Mouse (Mus musculus): ENCODE measurements at regions not wholly inside any gene's neighbourhood (a gene's known extent, or its start where the extent isn't known, plus 50 kb on each side); places are given as distances from the start of the nearest gene placed in this dataset.

GRCm38 (mm10) chr9:91961666-91962065 lies 231.1 kb upstream of the Plscr5 start:
- Histone ChIP-seq H3K36me3 (ENCODE audit: control insufficient read depth, insufficient read depth, low read length) (no peaks in the 10 kb centered on the region), H3K27me3 (ENCODE audit: control insufficient read depth, insufficient read depth, low read length) (no peaks in the 10 kb centered on the region), H3K27ac (replicated peaks; ENCODE audit: low read depth, low read length) (no peak overlapping the region), H3K4me1 (ENCODE audit: control insufficient read depth, insufficient read depth, low read length) (no peaks in the 10 kb centered on the region), H3K4me3 (ENCODE audit: low read depth, low read length) (no peak overlapping the region), H3K4me2 (ENCODE audit: low read depth, severe bottlenecking) (no peak overlapping the region), H3K9ac (ENCODE audit: low read length) (no peak overlapping the region), H3K9me3 (ENCODE audit: control insufficient read depth, low read length) (no peaks in the 10 kb centered on the region)
- no peak for DNase-seq (ENCODE audit: low spot score)
- ATAC-seq (ENCODE audit: insufficient number of reproducible peaks, low FRiP score, low TSS enrichment, low read depth) = no peak
- WGBS = 73% methylated on average over 1 of the region's 1 CpGs

- Histone ChIP-seq H3K4me1 (ENCODE audit: control insufficient read depth, insufficient read depth, low read length) (no peaks in the 10 kb centered on the region), H3K27me3 (ENCODE audit: control insufficient read depth, insufficient read depth, low read length) (no peaks in the 10 kb centered on the region), H3K9ac (ENCODE audit: low read length) (no peak overlapping the region), H3K27ac (replicated peaks; ENCODE audit: low read depth, low read length) (no peak overlapping the region), H3K4me3 (ENCODE audit: low read depth, low read length) (no peak overlapping the region), H3K36me3 (ENCODE audit: control insufficient read depth, insufficient read depth, low read length) (no peaks in the 10 kb centered on the region), H3K4me2 (ENCODE audit: low read depth, severe bottlenecking) (no peak overlapping the region), H3K9me3 (ENCODE audit: control insufficient read depth, low read length) (no peaks in the 10 kb centered on the region)
- DNase-seq (ENCODE audit: low spot score) (no peak), ATAC-seq (ENCODE audit: insufficient number of reproducible peaks, low FRiP score, low TSS enrichment, low read depth) (no peak)
- WGBS = 84% methylated on average over 14 of the region's 14 CpGs
Observed at GRCm38 (mm10) chr9:91960556-91961325, 232.0 kb upstream of the Plscr5 start.

- DNase-seq (ENCODE audit: low spot score) = no peak
- Histone ChIP-seq H3K4me3 (ENCODE audit: low read depth, low read length) (no peak overlapping the region), H3K9me3 (ENCODE audit: control insufficient read depth, low read length) (no peaks in the 10 kb centered on the region), H3K27me3 (ENCODE audit: control insufficient read depth, insufficient read depth, low read length) (no peaks in the 10 kb centered on the region), H3K36me3 (ENCODE audit: control insufficient read depth, insufficient read depth, low read length) (no peaks in the 10 kb centered on the region), H3K9ac (ENCODE audit: low read length) (no peak overlapping the region), H3K4me1 (ENCODE audit: control insufficient read depth, insufficient read depth, low read length) (no peaks in the 10 kb centered on the region), H3K27ac (replicated peaks; ENCODE audit: low read depth, low read length) (no peak overlapping the region), H3K4me2 (ENCODE audit: low read depth, severe bottlenecking) (no peak overlapping the region)
- ATAC-seq (ENCODE audit: insufficient number of reproducible peaks, low FRiP score, low TSS enrichment, low read depth) = no peak
- WGBS = 31% methylated on average over 1 of the region's 1 CpGs
Observed at GRCm38 (mm10) chr9:91959592-91959991, 233.1 kb upstream of the Plscr5 start.

- no peak overlapping the region for H3K4me3 ChIP-seq (ENCODE audit: low read depth, low read length)
- DNase-seq (ENCODE audit: low spot score) (no peak), ATAC-seq (ENCODE audit: insufficient number of reproducible peaks, low FRiP score, low TSS enrichment, low read depth) (no peak)
- H3K27me3 ChIP-seq (ENCODE audit: control insufficient read depth, insufficient read depth, low read length) = no peaks in the 10 kb centered on the region
- H3K9me3 ChIP-seq (ENCODE audit: control insufficient read depth, low read length) = no peaks in the 10 kb centered on the region
- H3K36me3 ChIP-seq (ENCODE audit: control insufficient read depth, insufficient read depth, low read length) = no peaks in the 10 kb centered on the region
- no peak overlapping the region for H3K9ac ChIP-seq (ENCODE audit: low read length)
- H3K4me1 ChIP-seq (ENCODE audit: control insufficient read depth, insufficient read depth, low read length) = no peaks in the 10 kb centered on the region
- WGBS = 80% methylated on average over 3 of the region's 3 CpGs
- no peak overlapping the region for H3K4me2 ChIP-seq (ENCODE audit: low read depth, severe bottlenecking)
- no peak overlapping the region for H3K27ac ChIP-seq (replicated peaks; ENCODE audit: low read depth, low read length)
Observed at GRCm38 (mm10) chr9:91959076-91959475, 233.7 kb upstream of the Plscr5 start.

- Histone ChIP-seq H3K27ac (replicated peaks; ENCODE audit: low read depth, low read length) (no peak overlapping the region), H3K4me2 (ENCODE audit: low read depth, severe bottlenecking) (no peak overlapping the region), H3K27me3 (ENCODE audit: control insufficient read depth, insufficient read depth, low read length) (no peaks in the 10 kb centered on the region), H3K9me3 (ENCODE audit: control insufficient read depth, low read length) (no peaks in the 10 kb centered on the region), H3K4me1 (ENCODE audit: control insufficient read depth, insufficient read depth, low read length) (no peaks in the 10 kb centered on the region), H3K36me3 (ENCODE audit: control insufficient read depth, insufficient read depth, low read length) (no peaks in the 10 kb centered on the region), H3K4me3 (ENCODE audit: low read depth, low read length) (no peak overlapping the region), H3K9ac (ENCODE audit: low read length) (no peak overlapping the region)
- ATAC-seq (ENCODE audit: insufficient number of reproducible peaks, low FRiP score, low TSS enrichment, low read depth) (no peak), DNase-seq (ENCODE audit: low spot score) (no peak)
- WGBS = 80% methylated on average over 3 of the region's 3 CpGs
Observed at GRCm38 (mm10) chr9:91958421-91958820, 234.3 kb upstream of the Plscr5 start.

- no peaks in the 10 kb centered on the region for H3K4me1 ChIP-seq (ENCODE audit: control insufficient read depth, insufficient read depth, low read length)
- no peak overlapping the region for H3K27ac ChIP-seq (replicated peaks; ENCODE audit: low read depth, low read length)
- H3K4me2 ChIP-seq (ENCODE audit: low read depth, severe bottlenecking) = no peak overlapping the region
- no peak overlapping the region for H3K9ac ChIP-seq (ENCODE audit: low read length)
- H3K36me3 ChIP-seq (ENCODE audit: control insufficient read depth, insufficient read depth, low read length) = no peaks in the 10 kb centered on the region
- WGBS = 90% methylated on average over 3 of the region's 3 CpGs
- no peak for ATAC-seq (ENCODE audit: insufficient number of reproducible peaks, low FRiP score, low TSS enrichment, low read depth)
- DNase-seq (ENCODE audit: low spot score) = no peak
- H3K4me3 ChIP-seq (ENCODE audit: low read depth, low read length) = no peak overlapping the region
- H3K27me3 ChIP-seq (ENCODE audit: control insufficient read depth, insufficient read depth, low read length) = no peaks in the 10 kb centered on the region
- H3K9me3 ChIP-seq (ENCODE audit: control insufficient read depth, low read length) = no peaks in the 10 kb centered on the region
Observed at GRCm38 (mm10) chr9:91957061-91957460, 235.7 kb upstream of the Plscr5 start.

GRCm38 (mm10) chr9:91948746-91949145 lies 244.0 kb upstream of the Plscr5 start:
- no peaks in the 10 kb centered on the region for H3K27me3 ChIP-seq (ENCODE audit: control insufficient read depth, insufficient read depth, low read length)
- no peaks in the 10 kb centered on the region for H3K4me1 ChIP-seq (ENCODE audit: control insufficient read depth, insufficient read depth, low read length)
- no peak overlapping the region for H3K4me2 ChIP-seq (ENCODE audit: low read depth, severe bottlenecking)
- no peak overlapping the region for H3K4me3 ChIP-seq (ENCODE audit: low read depth, low read length)
- H3K9ac ChIP-seq (ENCODE audit: low read length) = no peak overlapping the region
- DNase-seq (ENCODE audit: low spot score) = no peak
- 60% methylated on average over 1 of the region's 1 CpGs for WGBS
- H3K9me3 ChIP-seq (ENCODE audit: control insufficient read depth, low read length) = no peaks in the 10 kb centered on the region
- H3K36me3 ChIP-seq (ENCODE audit: control insufficient read depth, insufficient read depth, low read length) = no peaks in the 10 kb centered on the region
- no peak for ATAC-seq (ENCODE audit: insufficient number of reproducible peaks, low FRiP score, low TSS enrichment, low read depth)
- no peak overlapping the region for H3K27ac ChIP-seq (replicated peaks; ENCODE audit: low read depth, low read length)

GRCm38 (mm10) chr9:91942001-91942400 lies 250.7 kb upstream of the Plscr5 start:
- ATAC-seq (ENCODE audit: insufficient number of reproducible peaks, low FRiP score, low TSS enrichment, low read depth) (no peak), DNase-seq (ENCODE audit: low spot score) (no peak)
- H3K9ac ChIP-seq (ENCODE audit: low read length) = no peak overlapping the region
- no peak overlapping the region for H3K27ac ChIP-seq (replicated peaks; ENCODE audit: low read depth, low read length)
- H3K9me3 ChIP-seq (ENCODE audit: control insufficient read depth, low read length) = no peaks in the 10 kb centered on the region
- H3K27me3 ChIP-seq (ENCODE audit: control insufficient read depth, insufficient read depth, low read length) = no peaks in the 10 kb centered on the region
- H3K4me3 ChIP-seq (ENCODE audit: low read depth, low read length) = no peak overlapping the region
- H3K4me2 ChIP-seq (ENCODE audit: low read depth, severe bottlenecking) = no peak overlapping the region
- WGBS = 82% methylated on average over 1 of the region's 1 CpGs
- H3K4me1 ChIP-seq (ENCODE audit: control insufficient read depth, insufficient read depth, low read length) = no peaks in the 10 kb centered on the region
- H3K36me3 ChIP-seq (ENCODE audit: control insufficient read depth, insufficient read depth, low read length) = no peaks in the 10 kb centered on the region

GRCm38 (mm10) chr9:91938729-91939128 lies 254.0 kb upstream of the Plscr5 start:
- no peaks in the 10 kb centered on the region for H3K27me3 ChIP-seq (ENCODE audit: control insufficient read depth, insufficient read depth, low read length)
- no peak for ATAC-seq (ENCODE audit: insufficient number of reproducible peaks, low FRiP score, low TSS enrichment, low read depth)
- no peak overlapping the region for H3K9ac ChIP-seq (ENCODE audit: low read length)
- H3K9me3 ChIP-seq (ENCODE audit: control insufficient read depth, low read length) = no peaks in the 10 kb centered on the region
- H3K4me2 ChIP-seq (ENCODE audit: low read depth, severe bottlenecking) = no peak overlapping the region
- no peak overlapping the region for H3K4me3 ChIP-seq (ENCODE audit: low read depth, low read length)
- DNase-seq (ENCODE audit: low spot score) = no peak
- no peak overlapping the region for H3K27ac ChIP-seq (replicated peaks; ENCODE audit: low read depth, low read length)
- no peaks in the 10 kb centered on the region for H3K36me3 ChIP-seq (ENCODE audit: control insufficient read depth, insufficient read depth, low read length)
- 19% methylated on average over 4 of the region's 4 CpGs for WGBS
- no peaks in the 10 kb centered on the region for H3K4me1 ChIP-seq (ENCODE audit: control insufficient read depth, insufficient read depth, low read length)

Measured in limb, embryonic 11.5 days (tissue).